Mouse (Mus musculus): ENCODE data around the gene Gli2. TPM values are rescaled to one million over a fixed set of nuclear protein-coding genes. Genes with fewer than 3 reads are reported as not detected.

The Gli2 gene
- total and polyA plus RNA-seq, 3 experiments: 1.5 to 11.3 TPM; not detected in 1

DNA sequence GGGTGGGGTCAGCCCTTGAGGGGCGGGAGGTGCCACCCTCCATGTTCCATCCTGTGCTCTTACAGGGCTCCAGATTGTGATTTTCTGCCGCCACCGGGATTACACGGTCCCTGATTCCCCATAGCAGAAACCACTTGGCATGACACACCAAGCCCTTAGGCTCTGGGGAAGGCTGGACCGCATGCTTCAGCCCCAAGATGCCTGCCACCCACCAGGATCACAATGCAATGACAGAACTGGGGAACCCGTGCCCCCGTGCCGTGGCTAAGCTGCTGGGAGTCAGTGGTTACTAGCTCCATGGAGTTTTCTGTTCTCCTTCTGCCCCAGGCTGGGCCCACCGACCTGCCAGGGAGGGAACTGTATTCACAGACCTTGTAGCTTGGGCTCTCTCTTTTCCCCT is 178.2 kb downstream of the Gli2 start:
- Histone ChIP-seq H3K4me3 (ENCODE audit: control insufficient read depth in 1 of 2, insufficient read depth in 1 of 2, low read depth in 2 of 2, low read length in 2 of 2) (no peak overlapping the region), H3K9ac (ENCODE audit: control insufficient read depth, low read depth, low read length, poor library complexity, severe bottlenecking) (no peak overlapping the region), H3K27me3 (ENCODE audit: control insufficient read depth in 1 of 2, insufficient read depth in 2 of 2, low read length in 2 of 2) (no peaks in the 10 kb centered on the region), H3K36me3 (ENCODE audit: control insufficient read depth in 1 of 2, insufficient read depth in 2 of 2, low read length in 2 of 2) (no peaks in the 10 kb centered on the region; a peak in 1 of 4 replicates), H3K4me1 (ENCODE audit: control insufficient read depth in 1 of 2, insufficient read depth in 2 of 2, low read length in 2 of 2) (no peaks in the 10 kb centered on the region), H3K79me2 (ENCODE audit: control insufficient read depth, insufficient read depth, low read length, poor library complexity) (no peaks in the 10 kb centered on the region), H3K27ac (ENCODE audit: control insufficient read depth, low read depth, low read length) (no peak overlapping the region), H3K9me3 (replicated peaks; ENCODE audit: insufficient read depth, low read length) (no peaks in the 10 kb centered on the region)
- no peak for TF ChIP-seq MYC (IDR thresholded peaks at IDR 0.05; ENCODE audit: low read depth, low read length)
- no peak for TF ChIP-seq ELF1 (IDR thresholded peaks at IDR 0.05; ENCODE audit: low read depth, low read length)
- TF ChIP-seq BHLHE40 (IDR thresholded peaks at IDR 0.05; ENCODE audit: borderline replicate concordance, low read depth, low read length): no peak
- TF ChIP-seq MXI1 (IDR thresholded peaks at IDR 0.05; ENCODE audit: low read depth, low read length): no peak
- no peak for TF ChIP-seq GABPA (IDR thresholded peaks at IDR 0.05; ENCODE audit: low read depth, low read length)
- TF ChIP-seq MAFK (IDR thresholded peaks at IDR 0.05; ENCODE audit: borderline replicate concordance, low read depth, low read length): no peak
- TF ChIP-seq NELFE (IDR thresholded peaks at IDR 0.05; ENCODE audit: low read depth, low read length): no peak
- TF ChIP-seq POLR2AphosphoS5 (IDR thresholded peaks at IDR 0.05; ENCODE audit: borderline replicate concordance, low read depth, low read length): no peak
- TF ChIP-seq RAD21 (IDR thresholded peaks at IDR 0.05; ENCODE audit: low read depth, low read length): no peak
- no peak for TF ChIP-seq POLR2AphosphoS2 (IDR thresholded peaks at IDR 0.05; ENCODE audit: low read length)
- TF ChIP-seq JUND (IDR thresholded peaks at IDR 0.05; ENCODE audit: low read depth, low read length): no peak
- TF ChIP-seq MEF2A (IDR thresholded peaks at IDR 0.05; ENCODE audit: extremely low read depth, insufficient replicate concordance, low read depth, low read length, poor library complexity, severe bottlenecking): no peak
- TF ChIP-seq ZKSCAN1 (IDR thresholded peaks at IDR 0.05; ENCODE audit: low read depth, low read length): no peak
- TF ChIP-seq ZC3H11A (IDR thresholded peaks at IDR 0.05; ENCODE audit: low read depth, low read length): no peak
- no peak for TF ChIP-seq MAZ (IDR thresholded peaks at IDR 0.05; ENCODE audit: low read depth, low read length)
- no peak for TF ChIP-seq ZMIZ1 (IDR thresholded peaks at IDR 0.05; ENCODE audit: low read depth, low read length)
- no peak for DNase-seq (ENCODE audit: low read depth, low spot score)

DNA sequence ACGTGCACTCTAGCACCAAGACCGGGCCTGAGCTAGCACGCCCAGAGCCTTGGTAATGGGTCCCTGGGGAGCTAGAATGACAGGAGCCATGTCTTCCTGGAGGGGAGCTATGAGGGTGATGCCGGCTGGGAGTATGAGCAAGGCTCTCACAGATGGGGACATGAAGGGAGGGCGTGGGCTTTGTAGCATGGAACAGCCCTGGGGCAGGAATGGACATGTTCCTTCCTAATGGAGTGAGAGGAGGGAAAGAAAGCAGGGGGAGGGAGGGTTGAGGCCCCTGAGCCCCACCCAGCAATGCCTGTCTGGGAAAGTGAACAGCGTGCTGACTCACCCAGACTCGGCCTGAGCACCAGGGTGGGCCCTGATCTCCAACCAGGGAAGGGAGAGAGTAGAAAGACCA is 179.9 kb downstream of the Gli2 start:
- Histone ChIP-seq H3K27ac (ENCODE audit: control insufficient read depth, low read depth, low read length) (no peak overlapping the region), H3K4me1 (ENCODE audit: control insufficient read depth in 1 of 2, insufficient read depth in 2 of 2, low read length in 2 of 2) (no peaks in the 10 kb centered on the region), H3K9me3 (replicated peaks; ENCODE audit: insufficient read depth, low read length) (no peaks in the 10 kb centered on the region), H3K27me3 (ENCODE audit: control insufficient read depth in 1 of 2, insufficient read depth in 2 of 2, low read length in 2 of 2) (no peaks in the 10 kb centered on the region), H3K36me3 (ENCODE audit: control insufficient read depth in 1 of 2, insufficient read depth in 2 of 2, low read length in 2 of 2) (no peaks in the 10 kb centered on the region; a peak in 1 of 4 replicates), H3K79me2 (ENCODE audit: control insufficient read depth, insufficient read depth, low read length, poor library complexity) (no peaks in the 10 kb centered on the region), H3K9ac (ENCODE audit: control insufficient read depth, low read depth, low read length, poor library complexity, severe bottlenecking) (no peak overlapping the region), H3K4me3 (ENCODE audit: control insufficient read depth in 1 of 2, insufficient read depth in 1 of 2, low read depth in 2 of 2, low read length in 2 of 2) (no peak overlapping the region)
- TF ChIP-seq POLR2AphosphoS2 (IDR thresholded peaks at IDR 0.05; ENCODE audit: low read length): no peak
- no peak for TF ChIP-seq POLR2A (IDR thresholded peaks at IDR 0.05; ENCODE audit: control insufficient read depth in 1 of 2, insufficient read depth in 1 of 2, low read depth in 1 of 2, low read length in 2 of 2, poor library complexity in 1 of 2)
- TF ChIP-seq TAL1 (IDR thresholded peaks at IDR 0.05; ENCODE audit: low read length): no peak
- no peak for TF ChIP-seq JUND (IDR thresholded peaks at IDR 0.05; ENCODE audit: low read depth, low read length)
- no peak for TF ChIP-seq E2F4 (IDR thresholded peaks at IDR 0.05; ENCODE audit: borderline replicate concordance, low read depth, low read length)
- TF ChIP-seq GABPA (IDR thresholded peaks at IDR 0.05; ENCODE audit: low read depth, low read length): no peak
- TF ChIP-seq MYC (IDR thresholded peaks at IDR 0.05; ENCODE audit: low read depth, low read length): no peak
- no peak for TF ChIP-seq RAD21 (IDR thresholded peaks at IDR 0.05; ENCODE audit: low read depth, low read length)
- no peak for TF ChIP-seq CHD1 (IDR thresholded peaks at IDR 0.05; ENCODE audit: low read depth, low read length)
- TF ChIP-seq TBP (IDR thresholded peaks at IDR 0.05; ENCODE audit: low read depth, low read length): no peak
- TF ChIP-seq RCOR1 (IDR thresholded peaks at IDR 0.05; ENCODE audit: low read depth, low read length): no peak
- no peak for TF ChIP-seq MAFK (IDR thresholded peaks at IDR 0.05; ENCODE audit: borderline replicate concordance, low read depth, low read length)
- no peak for TF ChIP-seq MAX (IDR thresholded peaks at IDR 0.05; ENCODE audit: low read length)
- no peak for DNase-seq (ENCODE audit: low read depth, low spot score)

Data from MEL (cell line).